Mouse (Mus musculus) heart, embryonic 15.5 days (tissue): ENCODE measurements around the gene Cdh11. TPM values are rescaled to one million over a fixed set of nuclear protein-coding genes. Genes with fewer than 3 reads are reported as not detected.
"Not testable (repeated sequence)": the region's sequence is repeated elsewhere in the genome, so short reads cannot be mapped to it uniquely, and the experiment has no call there.

Experiments used
- ATAC-seq: fragments of 200-750 bp; cut with Nextera tagmentation; replicated peaks from 2 replicates; pipeline ENCODE4 v1.8.0; 2017; ENCODE audit warnings: low read depth, moderate TSS enrichment; ENCODE audit not compliant: insufficient number of reproducible peaks, insufficient read depth, low FRiP score
- H3K27ac ChIP-seq: fragments of 300-500 bp; sonication (generic); 2 replicates; pipeline ENCODE4 v1.5.1; 2015; ENCODE audit warnings: mild to moderate bottlenecking, inconsistent platforms
- H3K27me3 ChIP-seq: fragments of 300-500 bp; sonication (generic); 2 replicates; pipeline ENCODE4 v1.6.1; 2015; ENCODE audit warnings: inconsistent platforms
- H3K36me3 ChIP-seq: fragments of 300-500 bp; sonication (generic); 2 replicates; pipeline ENCODE4 v1.6.1; 2015; ENCODE audit warnings: mild to moderate bottlenecking, inconsistent platforms
- H3K4me1 ChIP-seq: fragments of 300-500 bp; sonication (generic); replicated peaks from 2 replicates; pipeline ENCODE4 v1.6.1; 2015; ENCODE audit warnings: inconsistent platforms
- H3K4me2 ChIP-seq: fragments of 300-500 bp; sonication (generic); 2 replicates; pipeline ENCODE4 v1.6.1; 2015; ENCODE audit warnings: inconsistent platforms, mild to moderate bottlenecking, moderate library complexity
- H3K4me3 ChIP-seq: fragments of 300-500 bp; sonication (generic); 2 replicates; pipeline ENCODE4 v1.5.1; 2015; ENCODE audit warnings: mild to moderate bottlenecking, inconsistent platforms
- H3K9ac ChIP-seq: fragments of 300-500 bp; sonication (generic); 2 replicates; pipeline ENCODE4 v1.6.1; 2015; ENCODE audit warnings: mild to moderate bottlenecking, inconsistent platforms
- H3K9me3 ChIP-seq: fragments of 300-500 bp; sonication (generic); replicated peaks from 2 replicates; pipeline ENCODE4 v1.6.1; 2016; ENCODE audit warnings: inconsistent platforms
- WGBS: fragments of 180-500 bp; shearing (Covaris S2); methylation state at CpG from one replicate; pipeline ENCODE4 v1.1.7; 2015; ENCODE audit warnings: mixed read lengths; 5-methylcytosine and 5-hydroxymethylcytosine counted together
- polyA plus RNA-seq: library from polyadenylated mRNA; unstranded; fragments of >200 nt; fragmentation: Nextera tagmentation; extraction: Ambion mirVana; gene quantifications from 2 replicates; pipeline ENCODE4 v1.2.1, GENCODE M21; 2015

Gene Cdh11
- polyA plus RNA-seq, 1 experiment from 2014 or later, result 42.2 TPM

- H3K36me3 ChIP-seq, result no peaks in the 10 kb centered on the region
- no peak for ATAC-seq
- H3K27me3 ChIP-seq, result no peaks in the 10 kb centered on the region
- no peaks in the 10 kb centered on the region for H3K9me3 ChIP-seq
- H3K4me3 ChIP-seq, result no peak overlapping the region
- H3K27ac ChIP-seq, result no peak overlapping the region
- no peak overlapping the region for H3K4me2 ChIP-seq
- peaks cover 5% of the 10 kb centered on the region; the same call in 1 of the 2 replicates for H3K4me1 ChIP-seq
- WGBS, result 74% methylated on average over 7 of the region's 7 CpGs
- no peak overlapping the region for H3K9ac ChIP-seq
Observed at GRCm38 (mm10) chr8:102705376-102705905, 80.0 kb downstream of the Cdh11 start.

GRCm38 (mm10) chr8:102700245-102700644, 85.2 kb downstream of the Cdh11 start:
- no peak overlapping the region for H3K4me2 ChIP-seq
- no peaks in the 10 kb centered on the region for H3K36me3 ChIP-seq
- no peak for ATAC-seq
- no peak overlapping the region for H3K27ac ChIP-seq
- H3K9me3 ChIP-seq, result no peaks in the 10 kb centered on the region
- H3K9ac ChIP-seq, result no peak overlapping the region
- H3K4me3 ChIP-seq, result no peak overlapping the region
- 51% methylated on average over 1 of the region's 1 CpGs for WGBS
- H3K27me3 ChIP-seq, result no peaks in the 10 kb centered on the region
- H3K4me1 ChIP-seq, result no peaks in the 10 kb centered on the region

- ATAC-seq, result no peak
- WGBS, result 35% methylated on average over 11 of the region's 11 CpGs
Observed at GRCm38 (mm10) chr8:102698232-102698837, 87.1 kb downstream of the Cdh11 start.

GRCm38 (mm10) chr8:102693465-102693864, 92.0 kb downstream of the Cdh11 start:
- Histone ChIP-seq H3K27me3 (0 out of 2 replicates have a peak, but pooled peaks cover 3% of the 10 kb centered on the region), H3K9me3 (no peaks in the 10 kb centered on the region), H3K27ac (no peak overlapping the region), H3K4me3 (no peak overlapping the region), H3K4me2 (no peak overlapping the region), H3K4me1 (peaks cover 7% of the 10 kb centered on the region), H3K9ac (no peak overlapping the region), H3K36me3 (no peaks in the 10 kb centered on the region)
- 24% methylated on average over 1 of the region's 1 CpGs for WGBS
- ATAC-seq, result no peak

More at GRCm38 (mm10) chr8:102698232-102698837, 87.1 kb downstream of the Cdh11 start:
- Histone ChIP-seq H3K36me3 (no peaks in the 10 kb centered on the region), H3K27me3 (0 out of 2 replicates have a peak, but pooled peaks cover 3% of the 10 kb centered on the region), H3K9me3 (no peaks in the 10 kb centered on the region), H3K4me1 (no peaks in the 10 kb centered on the region), H3K9ac (no peak overlapping the region), H3K4me3 (no peak overlapping the region), H3K4me2 (no peak overlapping the region), H3K27ac (no peak overlapping the region)

- H3K36me3 ChIP-seq, ATAC-seq, H3K27ac ChIP-seq, H3K9me3 ChIP-seq, H3K27me3 ChIP-seq, H3K9ac ChIP-seq, H3K4me1 ChIP-seq, H3K4me3 ChIP-seq: not testable (repeated sequence)
- 67% methylated on average over 7 of the region's 7 CpGs for WGBS
- H3K4me2 ChIP-seq, result peak overlapping the region; percentile 31; the same call in 1 of the 2 replicates
Observed at GRCm38 (mm10) chr8:102685491-102685890, 100.0 kb downstream of the Cdh11 start.

- 78% methylated on average over 11 of the region's 11 CpGs for WGBS
- H3K27ac ChIP-seq, result no peak overlapping the region
- H3K9ac ChIP-seq, result no peak overlapping the region
- no peaks in the 10 kb centered on the region for H3K27me3 ChIP-seq
- no peak overlapping the region for H3K4me3 ChIP-seq
- no peaks in the 10 kb centered on the region for H3K4me1 ChIP-seq
- H3K36me3 ChIP-seq, result no peaks in the 10 kb centered on the region
- H3K4me2 ChIP-seq, result peak overlapping the region; percentile 31; the same call in 1 of the 2 replicates
- H3K9me3 ChIP-seq, result no peaks in the 10 kb centered on the region
- ATAC-seq, result no peak
Observed at GRCm38 (mm10) chr8:102685023-102685422, 100.4 kb downstream of the Cdh11 start.

GRCm38 (mm10) chr8:102677148-102677547, 108.3 kb downstream of the Cdh11 start:
- H3K27ac ChIP-seq, result no peak overlapping the region
- 89% methylated on average over 3 of the region's 3 CpGs for WGBS
- H3K36me3 ChIP-seq, result peaks cover 4% of the 10 kb centered on the region; the same call in 1 of the 2 replicates
- no peak overlapping the region for H3K4me2 ChIP-seq
- H3K4me1 ChIP-seq, result no peaks in the 10 kb centered on the region
- H3K4me3 ChIP-seq, result no peak overlapping the region
- no peaks in the 10 kb centered on the region for H3K9me3 ChIP-seq
- H3K9ac ChIP-seq, result no peak overlapping the region
- ATAC-seq, result no peak
- H3K27me3 ChIP-seq, result no peaks in the 10 kb centered on the region

- WGBS, result 74% methylated on average over 5 of the region's 5 CpGs
Observed at GRCm38 (mm10) chr8:102664561-102664960, 120.9 kb downstream of the Cdh11 start.

GRCm38 (mm10) chr8:102656529-102656928, 128.9 kb downstream of the Cdh11 start:
- Histone ChIP-seq H3K9ac (no peak overlapping the region), H3K9me3 (no peaks in the 10 kb centered on the region), H3K27ac (no peak overlapping the region), H3K36me3 (no peaks in the 10 kb centered on the region), H3K27me3 (no peaks in the 10 kb centered on the region), H3K4me2 (no peak overlapping the region), H3K4me1 (no peaks in the 10 kb centered on the region), H3K4me3 (no peak overlapping the region)
- ATAC-seq, result no peak
- 84% methylated on average over 2 of the region's 2 CpGs for WGBS

More at GRCm38 (mm10) chr8:102664561-102664960, 120.9 kb downstream of the Cdh11 start:
- ATAC-seq, H3K9me3 ChIP-seq, H3K4me2 ChIP-seq, H3K4me1 ChIP-seq, H3K27me3 ChIP-seq, H3K36me3 ChIP-seq, H3K27ac ChIP-seq, H3K4me3 ChIP-seq, H3K9ac ChIP-seq: not testable (repeated sequence)

- H3K9ac ChIP-seq, result no peak overlapping the region
- H3K36me3 ChIP-seq, result no peaks in the 10 kb centered on the region
- no peaks in the 10 kb centered on the region for H3K4me1 ChIP-seq
- no peak overlapping the region for H3K27ac ChIP-seq
- WGBS, result 60% methylated on average over 4 of the region's 4 CpGs
- no peak overlapping the region for H3K4me2 ChIP-seq
- H3K27me3 ChIP-seq, result no peaks in the 10 kb centered on the region
- no peaks in the 10 kb centered on the region for H3K9me3 ChIP-seq
- H3K4me3 ChIP-seq, result no peak overlapping the region
- ATAC-seq, result no peak
Observed at GRCm38 (mm10) chr8:102651964-102652363, 133.5 kb downstream of the Cdh11 start.

GRCm38 (mm10) chr8:102627151-102627550, 158.3 kb downstream of the Cdh11 start:
- no peaks in the 10 kb centered on the region for H3K9me3 ChIP-seq
- H3K4me3 ChIP-seq, result no peak overlapping the region
- H3K27me3 ChIP-seq, result no peaks in the 10 kb centered on the region
- 61% methylated on average over 3 of the region's 3 CpGs for WGBS
- H3K4me1 ChIP-seq, result no peaks in the 10 kb centered on the region
- H3K9ac ChIP-seq, result no peak overlapping the region
- ATAC-seq, result no peak
- H3K36me3 ChIP-seq, result no peaks in the 10 kb centered on the region
- no peak overlapping the region for H3K27ac ChIP-seq
- H3K4me2 ChIP-seq, result no peak overlapping the region

GRCm38 (mm10) chr8:102612146-102612545, 173.3 kb downstream of the Cdh11 start:
- H3K4me2 ChIP-seq, result no peak overlapping the region
- no peak overlapping the region for H3K27ac ChIP-seq
- ATAC-seq, result no peak
- H3K27me3 ChIP-seq, result no peaks in the 10 kb centered on the region
- H3K9ac ChIP-seq, result no peak overlapping the region
- H3K9me3 ChIP-seq, result no peaks in the 10 kb centered on the region
- no peaks in the 10 kb centered on the region for H3K36me3 ChIP-seq
- H3K4me3 ChIP-seq, result no peak overlapping the region
- 68% methylated on average over 4 of the region's 4 CpGs for WGBS
- no peaks in the 10 kb centered on the region for H3K4me1 ChIP-seq
